Comparison of ENCODE assay signal across 8 mouse cellular contexts in genomic region chr11:98750351-98751201, GRCm38 (mm10). TPM values are rescaled to one million over a fixed set of nuclear protein-coding genes. Genes with fewer than 3 reads are reported as not detected.
DNase-seq lines count a peak whose midpoint lies in the region; ATAC-seq and TF ChIP-seq lines count a peak whose summit lies in the region.

No protein-coding gene starts in this region.

- H3K36me3 ChIP-seq in heart, embryonic 15.5 days: peaks cover 11% of the 10 kb centered on the region; the same call in 1 of the 2 replicates
- peaks cover 12% of the 10 kb centered on the region for H3K36me3 ChIP-seq in liver, embryonic 13.5 days
- peaks cover 11% of the 10 kb centered on the region; the same call in 1 of the 2 replicates for H3K36me3 ChIP-seq in neural tube, embryonic 14.5 days (ENCODE audit: control insufficient read depth, insufficient read depth, low read length)

- peaks cover 22% of the 10 kb centered on the region for H3K4me1 ChIP-seq in embryonic fibroblast, embryonic 13.5 days (ENCODE audit: control insufficient read depth, insufficient read depth, low read length)
- peaks cover 97% of the 10 kb centered on the region for H3K4me1 ChIP-seq in heart, embryonic 15.5 days (replicated peaks)
- peaks cover 99% of the 10 kb centered on the region for H3K4me1 ChIP-seq in liver, embryonic 13.5 days (replicated peaks)
- peaks cover 74% of the 10 kb centered on the region for H3K4me1 ChIP-seq in neural tube, embryonic 14.5 days (ENCODE audit: control insufficient read depth, insufficient read depth, low read length)

- TF ChIP-seq POLR2A in embryonic fibroblast, embryonic 13.5 days (IDR thresholded peaks at IDR 0.05; ENCODE audit: low read depth, low read length): no peak

- peak overlapping the region; percentile 39 for H3K27ac ChIP-seq in embryonic fibroblast, embryonic 13.5 days (ENCODE audit: insufficient read depth, low read length)
- peak overlapping the region; percentile 92 for H3K27ac ChIP-seq in heart, embryonic 15.5 days
- H3K27ac ChIP-seq in liver, embryonic 13.5 days: peak overlapping the region; percentile 93
- H3K27ac ChIP-seq in neural tube, embryonic 14.5 days (ENCODE audit: low read depth, low read length): peak overlapping the region; percentile 93

- H3K9ac ChIP-seq in heart, embryonic 15.5 days: peak overlapping the region; percentile 41; the same call in 1 of the 2 replicates
- peak overlapping the region; percentile 72 for H3K9ac ChIP-seq in liver, embryonic 13.5 days
- H3K9ac ChIP-seq in neural tube, embryonic 14.5 days (replicated peaks; ENCODE audit: low read depth, low read length): peak overlapping the region; percentile 63; the same call in 1 of the 2 replicates

- H3K4me3 ChIP-seq in embryonic fibroblast, embryonic 13.5 days (ENCODE audit: insufficient read depth, low read length): no peak overlapping the region
- H3K4me3 ChIP-seq in heart, embryonic 15.5 days: peak overlapping the region; percentile 22
- peak overlapping the region; percentile 34 for H3K4me3 ChIP-seq in liver, embryonic 13.5 days (replicated peaks)
- H3K4me3 ChIP-seq in neural tube, embryonic 14.5 days (ENCODE audit: low read depth, low read length): no peak overlapping the region

- DNase-seq in urinary bladder, postnatal 14 days (ENCODE audit: low spot score): peak; percentile 79
- no peak for DNase-seq in urinary bladder, adult 18-20 months (ENCODE audit: low spot score in 2 of 2)
- peak; percentile 92 for DNase-seq in kidney, postnatal 10 days
- DNase-seq in liver, embryonic 13.5 days: no peak
- DNase-seq in natural killer cell, adult 2 months (ENCODE audit: low spot score in 2 of 2): no peak

- H3K27me3 ChIP-seq in heart, embryonic 15.5 days: no peaks in the 10 kb centered on the region
- no peaks in the 10 kb centered on the region for H3K27me3 ChIP-seq in liver, embryonic 13.5 days
- no peaks in the 10 kb centered on the region for H3K27me3 ChIP-seq in neural tube, embryonic 14.5 days (ENCODE audit: control insufficient read depth, insufficient read depth, low read length)

- H3K9me3 ChIP-seq in heart, embryonic 15.5 days (replicated peaks): no peaks in the 10 kb centered on the region
- no peaks in the 10 kb centered on the region for H3K9me3 ChIP-seq in liver, embryonic 13.5 days (replicated peaks)
- H3K9me3 ChIP-seq in neural tube, embryonic 14.5 days (ENCODE audit: control insufficient read depth, low read length): no peaks in the 10 kb centered on the region

- ATAC-seq in heart, embryonic 15.5 days (replicated peaks; ENCODE audit: insufficient number of reproducible peaks, insufficient read depth, low FRiP score, low read depth): peak; percentile 14
- no peak for ATAC-seq in liver, embryonic 13.5 days (ENCODE audit: low read depth)
- peak; percentile 63 for ATAC-seq in neural tube, embryonic 14.5 days (ENCODE audit: low read depth)

- TF ChIP-seq CTCF in embryonic fibroblast, embryonic 13.5 days (IDR thresholded peaks at IDR 0.05; ENCODE audit: borderline replicate concordance, insufficient read depth, low read length): no peak

- WGBS in heart, embryonic 15.5 days: 19% methylated on average over 17 of the region's 17 CpGs
- WGBS in liver, embryonic 13.5 days (ENCODE audit: insufficient replicate concordance): 40% methylated on average over 17 of the region's 17 CpGs
- 16% methylated on average over 17 of the region's 17 CpGs for WGBS in neural tube, embryonic 14.5 days

- peak overlapping the region; percentile 54 for H3K4me2 ChIP-seq in heart, embryonic 15.5 days
- H3K4me2 ChIP-seq in liver, embryonic 13.5 days: peak overlapping the region; percentile 69
- H3K4me2 ChIP-seq in neural tube, embryonic 14.5 days (ENCODE audit: low read depth, low read length): peak overlapping the region; percentile 70

RNA-seq across cellular contexts. Expression of gene Thra, which starts 10.1 kb away (rescaled TPM):
- 66.0 and 83.9 TPM in 2 replicates for polyA plus RNA-seq in embryonic fibroblast, embryonic 13.5 days (2011; ENCODE audit: insufficient read length, low read depth, missing spikeins)
- polyA plus RNA-seq in heart, embryonic 15.5 days (2015; fragmentation: Nextera tagmentation; extraction: Ambion mirVana): 34.8 and 39.5 TPM in 2 replicates
- 8.8 and 9.8 TPM in 2 replicates for polyA plus RNA-seq in liver, embryonic 13.5 days (2015; fragmentation: Nextera tagmentation; extraction: Ambion mirVana)
- 148 and 186 TPM in 2 replicates for polyA plus RNA-seq in neural tube, embryonic 14.5 days (2014; fragmentation: Nextera tagmentation; extraction: Ambion mirVana)

RNA-seq across cellular contexts. Expression of gene Med24, which starts 21.3 kb away (rescaled TPM):
- 50.1 and 58.1 TPM in 2 replicates for polyA plus RNA-seq in embryonic fibroblast, embryonic 13.5 days (2011; ENCODE audit: insufficient read length, low read depth, missing spikeins)
- polyA plus RNA-seq in heart, embryonic 15.5 days (2015; fragmentation: Nextera tagmentation; extraction: Ambion mirVana): 33.5 and 43.0 TPM in 2 replicates
- polyA plus RNA-seq in liver, embryonic 13.5 days (2015; fragmentation: Nextera tagmentation; extraction: Ambion mirVana): 27.6 and 36.0 TPM in 2 replicates
- polyA plus RNA-seq in neural tube, embryonic 14.5 days (2014; fragmentation: Nextera tagmentation; extraction: Ambion mirVana): 52.3 and 59.4 TPM in 2 replicates

RNA-seq across cellular contexts. Expression of gene Nr1d1, which starts 24.6 kb away (rescaled TPM):
- polyA plus RNA-seq in embryonic fibroblast, embryonic 13.5 days (2011; ENCODE audit: insufficient read length, low read depth, missing spikeins): 18.7 and 23.7 TPM in 2 replicates
- 7.0 and 7.5 TPM in 2 replicates for polyA plus RNA-seq in heart, embryonic 15.5 days (2015; fragmentation: Nextera tagmentation; extraction: Ambion mirVana)
- polyA plus RNA-seq in liver, embryonic 13.5 days (2015; fragmentation: Nextera tagmentation; extraction: Ambion mirVana): 0.59 and 1.0 TPM in 2 replicates
- 3.8 and 3.9 TPM in 2 replicates for polyA plus RNA-seq in neural tube, embryonic 14.5 days (2014; fragmentation: Nextera tagmentation; extraction: Ambion mirVana)

RNA-seq across cellular contexts. Expression of gene Msl1, which starts 44.7 kb away (rescaled TPM):
- 77.7 and 83.8 TPM in 2 replicates for polyA plus RNA-seq in embryonic fibroblast, embryonic 13.5 days (2011; ENCODE audit: insufficient read length, low read depth, missing spikeins)
- 15.5 and 17.2 TPM in 2 replicates for polyA plus RNA-seq in heart, embryonic 15.5 days (2015; fragmentation: Nextera tagmentation; extraction: Ambion mirVana)
- polyA plus RNA-seq in liver, embryonic 13.5 days (2015; fragmentation: Nextera tagmentation; extraction: Ambion mirVana): 6.8 and 6.9 TPM in 2 replicates
- polyA plus RNA-seq in neural tube, embryonic 14.5 days (2014; fragmentation: Nextera tagmentation; extraction: Ambion mirVana): 24.2 and 26.9 TPM in 2 replicates

RNA-seq across cellular contexts. Expression of gene Csf3, which starts 49.5 kb away (rescaled TPM):
- 0.35 TPM in 1 of 2 replicates, not detected in the other for polyA plus RNA-seq in embryonic fibroblast, embryonic 13.5 days (2011; ENCODE audit: insufficient read length, low read depth, missing spikeins)
- polyA plus RNA-seq in heart, embryonic 15.5 days (2015; fragmentation: Nextera tagmentation; extraction: Ambion mirVana): not detected in 2 replicates
- not detected in 2 replicates for polyA plus RNA-seq in liver, embryonic 13.5 days (2015; fragmentation: Nextera tagmentation; extraction: Ambion mirVana)
- not detected in 2 replicates for polyA plus RNA-seq in neural tube, embryonic 14.5 days (2014; fragmentation: Nextera tagmentation; extraction: Ambion mirVana)

Comparison
In these comparisons a context has a peak if more than half of its experiments do, and no peak if none do; other contexts are left out.
1. DNase-seq: peak in urinary bladder, postnatal 14 days (single experiment) and kidney, postnatal 10 days (single experiment); none in urinary bladder, adult 18-20 months (0 of 2), liver, embryonic 13.5 days (single experiment) and natural killer cell, adult 2 months (0 of 2).
2. H3K27ac ChIP-seq: peak in every context shown above with its lines; median percentile 93 in liver, embryonic 13.5 days; 93 in neural tube, embryonic 14.5 days; 92 in heart, embryonic 15.5 days; 39 in embryonic fibroblast, embryonic 13.5 days.
3. H3K4me3 ChIP-seq: peak in heart, embryonic 15.5 days (single experiment) and liver, embryonic 13.5 days (single experiment); none in embryonic fibroblast, embryonic 13.5 days (single experiment) and neural tube, embryonic 14.5 days (single experiment).
4. Peak in every context shown above with its lines, with median percentiles within 50 percentile points of each other: H3K4me2 ChIP-seq and H3K9ac ChIP-seq.